Mouse (Mus musculus): ENCODE data around the gene Sertad1. TPM values are rescaled to one million over a fixed set of nuclear protein-coding genes. Genes with fewer than 3 reads are reported as not detected.

Sertad1 gene
- polyA plus RNA-seq, 1 experiment from 2014 or later: 34.8 TPM

DNA sequence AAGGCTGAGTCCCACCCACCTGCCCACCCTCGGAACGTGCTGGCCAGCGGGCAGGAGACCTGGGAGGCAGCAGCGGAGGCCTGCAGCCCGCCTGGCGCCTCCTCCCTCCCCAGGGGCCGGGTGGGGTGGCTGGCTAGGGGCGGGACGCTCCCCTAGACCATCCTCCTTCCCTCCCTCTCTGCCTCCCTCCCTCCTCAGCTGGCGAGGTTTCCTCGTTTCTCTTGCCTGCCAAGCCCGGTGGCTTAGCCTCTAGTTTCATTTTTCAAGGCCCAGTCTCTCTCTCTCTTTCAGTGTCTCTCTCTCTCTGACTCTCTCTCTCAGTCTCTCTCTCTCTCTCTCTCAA, 5.1 kb upstream of the Sertad1 start:
- Histone ChIP-seq H3K27ac (replicated peaks in 1 of 2; ENCODE audit: control insufficient read depth in 1 of 2, insufficient read depth in 1 of 2, low read depth in 2 of 2, low read length in 2 of 2) (peak overlapping the region; percentile 86 to 90), H3K4me1 (ENCODE audit: control insufficient read depth in 2 of 2, insufficient read depth in 2 of 2, low read length in 2 of 2) (peaks cover 9 to 14% of the 10 kb centered on the region in 2 experiments), H3K36me3 (ENCODE audit: control insufficient read depth, insufficient read depth, low read length) (peaks cover 13% of the 10 kb centered on the region), H3K9me3 (ENCODE audit: control insufficient read depth, low read length) (no peaks in the 10 kb centered on the region), H3K27me3 (ENCODE audit: control insufficient read depth, insufficient read depth, low read length) (no peaks in the 10 kb centered on the region), H3K4me3 (ENCODE audit: control insufficient read depth in 1 of 2, insufficient read depth in 1 of 2, low read depth in 1 of 2, low read length in 2 of 2) (peak overlapping the region; percentile 16 to 31), H3K4me2 (ENCODE audit: low read length) (peak overlapping the region; percentile 61), H3K9ac (ENCODE audit: low read length) (peak overlapping the region; percentile 60)
- peak; percentile 93 for ATAC-seq (ENCODE audit: insufficient number of reproducible peaks, insufficient read depth, low FRiP score, low read depth)
- 1% methylated on average over 10 of the region's 12 CpGs for WGBS

DNA sequence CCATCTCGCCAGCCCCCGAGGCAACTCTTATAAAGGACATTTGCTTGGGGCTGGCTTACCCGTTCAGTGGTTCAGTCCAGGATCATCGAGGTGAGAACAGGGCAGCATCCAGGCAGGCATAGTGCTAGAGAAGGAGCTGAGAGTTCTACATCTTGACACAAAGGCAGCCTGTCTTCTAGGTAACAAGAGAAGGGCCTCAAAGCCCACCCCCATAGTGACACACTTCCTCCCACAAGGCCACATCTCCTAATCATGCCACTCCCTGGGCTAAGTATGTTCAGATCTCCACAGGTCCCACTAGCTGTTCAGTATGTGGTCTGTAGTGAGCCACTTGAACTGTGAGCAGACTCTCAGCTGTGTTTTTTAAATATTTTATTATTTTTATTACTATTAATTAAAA, 2.9 kb upstream of the Sertad1 start:
- Histone ChIP-seq H3K4me1 (ENCODE audit: control insufficient read depth in 2 of 2, insufficient read depth in 2 of 2, low read length in 2 of 2) (peaks cover 12 to 23% of the 10 kb centered on the region in 2 experiments), H3K4me2 (ENCODE audit: low read length) (no peak overlapping the region), H3K9me3 (ENCODE audit: control insufficient read depth, low read length) (no peaks in the 10 kb centered on the region), H3K9ac (ENCODE audit: low read length) (no peak overlapping the region), H3K36me3 (ENCODE audit: control insufficient read depth, insufficient read depth, low read length) (peaks cover 4% of the 10 kb centered on the region; the same call in 1 of the 2 replicates), H3K27ac (replicated peaks in 1 of 2; ENCODE audit: control insufficient read depth in 1 of 2, insufficient read depth in 1 of 2, low read depth in 2 of 2, low read length in 2 of 2) (no peak overlapping the region), H3K4me3 (ENCODE audit: control insufficient read depth in 1 of 2, insufficient read depth in 1 of 2, low read depth in 1 of 2, low read length in 2 of 2) (no peak overlapping the region), H3K27me3 (ENCODE audit: control insufficient read depth, insufficient read depth, low read length) (no peaks in the 10 kb centered on the region)
- 89% methylated on average over 4 of the region's 4 CpGs for WGBS
- ATAC-seq (ENCODE audit: insufficient number of reproducible peaks, insufficient read depth, low FRiP score, low read depth): no peak

DNA sequence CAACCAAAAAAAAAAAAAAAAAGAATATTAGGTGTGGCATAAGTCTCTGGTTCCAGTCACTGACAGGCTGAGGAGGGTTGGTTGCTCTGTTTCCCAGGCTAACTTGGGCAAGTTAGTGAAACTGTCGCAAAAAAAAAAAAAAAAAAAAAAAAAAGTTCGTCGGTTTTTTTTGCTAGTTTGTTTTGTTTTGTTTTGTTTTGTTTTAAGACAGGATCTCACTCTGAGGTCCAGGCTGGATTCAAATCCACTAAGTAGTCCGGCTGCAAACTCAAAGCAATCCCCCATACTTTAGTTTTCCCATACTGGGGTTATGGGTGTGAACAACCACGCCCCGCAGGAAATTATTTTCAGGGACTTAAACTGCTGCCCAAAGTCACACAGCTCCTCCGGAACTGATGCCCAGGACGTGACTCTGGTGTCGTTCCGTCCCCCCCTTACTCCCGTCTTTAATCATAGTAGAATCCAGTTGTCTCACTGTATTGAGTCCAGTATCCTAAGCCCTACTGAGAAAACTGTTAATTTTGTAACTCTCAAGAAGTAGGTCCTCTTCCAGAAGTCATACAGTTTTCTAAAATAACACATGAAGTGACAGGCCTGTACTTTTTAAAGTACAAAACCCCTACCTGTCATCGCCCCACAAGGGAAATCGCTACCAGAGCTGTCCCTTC, 474 bp upstream of the Sertad1 start:
- peaks cover 16% of the 10 kb centered on the region for H3K36me3 ChIP-seq (ENCODE audit: control insufficient read depth, insufficient read depth, low read length)
- H3K4me2 ChIP-seq (ENCODE audit: low read length): peak overlapping the region; percentile 79
- peak overlapping the region; percentile 71 to 84 for H3K4me3 ChIP-seq (ENCODE audit: control insufficient read depth in 1 of 2, insufficient read depth in 1 of 2, low read depth in 1 of 2, low read length in 2 of 2)
- peaks cover 21 to 32% of the 10 kb centered on the region in 2 experiments for H3K4me1 ChIP-seq (ENCODE audit: control insufficient read depth in 2 of 2, insufficient read depth in 2 of 2, low read length in 2 of 2)
- no peaks in the 10 kb centered on the region for H3K27me3 ChIP-seq (ENCODE audit: control insufficient read depth, insufficient read depth, low read length)
- peak overlapping the region; percentile 70 for H3K9ac ChIP-seq (ENCODE audit: low read length)
- 2% methylated on average over 13 of the region's 13 CpGs for WGBS
- no peak for ATAC-seq (ENCODE audit: insufficient number of reproducible peaks, insufficient read depth, low FRiP score, low read depth)
- no peaks in the 10 kb centered on the region for H3K9me3 ChIP-seq (ENCODE audit: control insufficient read depth, low read length)
- peak overlapping the region; percentile 96 to 98 for H3K27ac ChIP-seq (replicated peaks in 1 of 2; ENCODE audit: control insufficient read depth in 1 of 2, insufficient read depth in 1 of 2, low read depth in 2 of 2, low read length in 2 of 2)

GRCm38 (mm10) chr7:27487740-27488268, 1.1 kb downstream of the Sertad1 start:
- Histone ChIP-seq H3K36me3 (ENCODE audit: control insufficient read depth, insufficient read depth, low read length) (peaks cover 16% of the 10 kb centered on the region), H3K4me1 (ENCODE audit: control insufficient read depth in 2 of 2, insufficient read depth in 2 of 2, low read length in 2 of 2) (peaks cover 29 to 41% of the 10 kb centered on the region in 2 experiments), H3K4me3 (ENCODE audit: control insufficient read depth in 1 of 2, insufficient read depth in 1 of 2, low read depth in 1 of 2, low read length in 2 of 2) (peak overlapping the region; percentile 71 to 84), H3K27ac (replicated peaks in 1 of 2; ENCODE audit: control insufficient read depth in 1 of 2, insufficient read depth in 1 of 2, low read depth in 2 of 2, low read length in 2 of 2) (peak overlapping the region; percentile 96 to 98), H3K9me3 (ENCODE audit: control insufficient read depth, low read length) (no peaks in the 10 kb centered on the region), H3K4me2 (ENCODE audit: low read length) (peak overlapping the region; percentile 74), H3K9ac (ENCODE audit: low read length) (peak overlapping the region; percentile 89), H3K27me3 (ENCODE audit: control insufficient read depth, insufficient read depth, low read length) (no peaks in the 10 kb centered on the region)
- ATAC-seq (ENCODE audit: insufficient number of reproducible peaks, insufficient read depth, low FRiP score, low read depth): no peak
- 1% methylated on average over 13 of the region's 13 CpGs for WGBS

- Histone ChIP-seq H3K4me2 (ENCODE audit: low read length) (peak overlapping the region; percentile 62; the same call in 1 of the 2 replicates), H3K36me3 (ENCODE audit: control insufficient read depth, insufficient read depth, low read length) (peaks cover 16% of the 10 kb centered on the region), H3K4me3 (ENCODE audit: control insufficient read depth in 1 of 2, insufficient read depth in 1 of 2, low read depth in 1 of 2, low read length in 2 of 2) (no peak overlapping the region), H3K27ac (replicated peaks in 1 of 2; ENCODE audit: control insufficient read depth in 1 of 2, insufficient read depth in 1 of 2, low read depth in 2 of 2, low read length in 2 of 2) (peak overlapping the region in 1 of 2 experiments; percentile 93; a peak in 3 of 4 replicates), H3K9ac (ENCODE audit: low read length) (peak overlapping the region; percentile 71; the same call in 1 of the 2 replicates), H3K9me3 (ENCODE audit: control insufficient read depth, low read length) (no peaks in the 10 kb centered on the region), H3K4me1 (ENCODE audit: control insufficient read depth in 2 of 2, insufficient read depth in 2 of 2, low read length in 2 of 2) (peaks cover 29 to 41% of the 10 kb centered on the region in 2 experiments), H3K27me3 (ENCODE audit: control insufficient read depth, insufficient read depth, low read length) (no peaks in the 10 kb centered on the region)
- no peak for ATAC-seq (ENCODE audit: insufficient number of reproducible peaks, insufficient read depth, low FRiP score, low read depth)
- 91% methylated on average over 25 of the region's 25 CpGs for WGBS
Observed at GRCm38 (mm10) chr7:27489270-27489869, 2.7 kb downstream of the Sertad1 start.

DNA sequence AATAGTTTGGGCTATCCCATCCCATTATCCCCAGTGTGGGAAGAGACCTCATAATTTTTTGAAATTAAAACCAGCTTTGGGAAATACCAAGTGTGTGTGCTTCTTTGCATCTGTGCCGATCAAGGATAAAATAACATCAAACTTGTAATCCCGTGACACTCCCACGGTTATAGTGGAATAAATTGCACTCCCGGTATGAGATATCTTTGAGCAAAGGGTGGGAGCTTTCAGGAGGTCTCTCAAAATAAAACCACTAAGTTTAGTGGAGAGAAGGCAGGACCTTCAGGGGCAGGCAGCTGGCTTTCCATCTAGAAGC, 3.5 kb downstream of the Sertad1 start:
- Histone ChIP-seq H3K27ac (replicated peaks in 1 of 2; ENCODE audit: control insufficient read depth in 1 of 2, insufficient read depth in 1 of 2, low read depth in 2 of 2, low read length in 2 of 2) (peak overlapping the region; percentile 93 to 98), H3K9ac (ENCODE audit: low read length) (peak overlapping the region; percentile 71), H3K4me1 (ENCODE audit: control insufficient read depth in 2 of 2, insufficient read depth in 2 of 2, low read length in 2 of 2) (peaks cover 29 to 41% of the 10 kb centered on the region in 2 experiments), H3K27me3 (ENCODE audit: control insufficient read depth, insufficient read depth, low read length) (no peaks in the 10 kb centered on the region), H3K4me3 (ENCODE audit: control insufficient read depth in 1 of 2, insufficient read depth in 1 of 2, low read depth in 1 of 2, low read length in 2 of 2) (peak overlapping the region; percentile 34 to 40), H3K9me3 (ENCODE audit: control insufficient read depth, low read length) (no peaks in the 10 kb centered on the region), H3K4me2 (ENCODE audit: low read length) (peak overlapping the region; percentile 62), H3K36me3 (ENCODE audit: control insufficient read depth, insufficient read depth, low read length) (peaks cover 16% of the 10 kb centered on the region)
- 12% methylated on average over 4 of the region's 4 CpGs for WGBS
- no peak for ATAC-seq (ENCODE audit: insufficient number of reproducible peaks, insufficient read depth, low FRiP score, low read depth)

- peak overlapping the region; percentile 93 to 98 for H3K27ac ChIP-seq (replicated peaks in 1 of 2; ENCODE audit: control insufficient read depth in 1 of 2, insufficient read depth in 1 of 2, low read depth in 2 of 2, low read length in 2 of 2)
- peak; percentile 79 for ATAC-seq (ENCODE audit: insufficient number of reproducible peaks, insufficient read depth, low FRiP score, low read depth)
- no peaks in the 10 kb centered on the region for H3K27me3 ChIP-seq (ENCODE audit: control insufficient read depth, insufficient read depth, low read length)
- peak overlapping the region; percentile 62 for H3K4me2 ChIP-seq (ENCODE audit: low read length)
- H3K36me3 ChIP-seq (ENCODE audit: control insufficient read depth, insufficient read depth, low read length): peaks cover 16% of the 10 kb centered on the region
- 1% methylated on average over 33 of the region's 33 CpGs for WGBS
- peaks cover 29 to 37% of the 10 kb centered on the region in 2 experiments for H3K4me1 ChIP-seq (ENCODE audit: control insufficient read depth in 2 of 2, insufficient read depth in 2 of 2, low read length in 2 of 2)
- H3K4me3 ChIP-seq (ENCODE audit: control insufficient read depth in 1 of 2, insufficient read depth in 1 of 2, low read depth in 1 of 2, low read length in 2 of 2): peak overlapping the region; percentile 34 to 40
- no peaks in the 10 kb centered on the region for H3K9me3 ChIP-seq (ENCODE audit: control insufficient read depth, low read length)
- peak overlapping the region; percentile 71 for H3K9ac ChIP-seq (ENCODE audit: low read length)
Observed at GRCm38 (mm10) chr7:27490543-27491329, 4.0 kb downstream of the Sertad1 start.
